Mouse (Mus musculus): ENCODE results near the gene 5330417H12Rik.
A peak's percentile ranks its signal among the peaks of the same experiment; 100 is the strongest.

GRCm38 (mm10) chr7:107661189-107661842, 36.4 kb upstream of the 5330417H12Rik start:
- TF ChIP-seq POLR2A (IDR thresholded peaks at IDR 0.05; ENCODE audit: borderline replicate concordance, extremely low read depth, insufficient read depth, insufficient read length, poor library complexity, severe bottlenecking), result no peak
- TF ChIP-seq CTCF (IDR thresholded peaks at IDR 0.05; ENCODE audit: borderline replicate concordance, extremely low read depth, insufficient read depth, insufficient read length), result peak; percentile 82
